Mouse (Mus musculus) neural tube, embryonic 11.5 days (tissue): ENCODE data around the gene Rora. TPM values are rescaled to one million over a fixed set of nuclear protein-coding genes. Genes with fewer than 3 reads are reported as not detected.

ENCODE experiments used
- ATAC-seq: fragments of 200-750 bp; cut with Nextera tagmentation; 2 replicates; pipeline ENCODE4 v1.8.0; 2017; ENCODE audit warnings: moderate number of reproducible peaks, mild to moderate bottlenecking, moderate TSS enrichment, moderate library complexity; ENCODE audit not compliant: insufficient read depth, low FRiP score, low TSS enrichment
- DNase-seq: peaks from one replicate; pipeline ENCODE4 v3.0.0-alpha.2; 2015; ENCODE audit warnings: low spot score
- H3K27ac ChIP-seq: fragments of 300-500 bp; sonication (generic); 2 replicates; pipeline ENCODE4 v1.5.1; 2014; ENCODE audit warnings: low read depth, mild to moderate bottlenecking, low read length
- H3K27me3 ChIP-seq: fragments of 300-500 bp; sonication (generic); 2 replicates; pipeline ENCODE4 v1.6.1; 2014; ENCODE audit warnings: mild to moderate bottlenecking, low read length, mixed read lengths; ENCODE audit not compliant: control insufficient read depth, insufficient read depth
- H3K36me3 ChIP-seq: fragments of 300-500 bp; sonication (generic); 2 replicates; pipeline ENCODE4 v1.6.1; 2014; ENCODE audit warnings: mild to moderate bottlenecking, low read length, moderate library complexity, mixed read lengths; ENCODE audit not compliant: control insufficient read depth, insufficient read depth
- H3K4me1 ChIP-seq: fragments of 300-500 bp; sonication (generic); 2 replicates; pipeline ENCODE4 v1.6.1; 2014; ENCODE audit warnings: low read length, mixed read lengths; ENCODE audit not compliant: control insufficient read depth, insufficient read depth
- H3K4me2 ChIP-seq: fragments of 300-500 bp; sonication (generic); 2 replicates; pipeline ENCODE4 v1.6.1; 2014; ENCODE audit warnings: low read depth, mild to moderate bottlenecking, moderate library complexity
- H3K4me3 ChIP-seq: fragments of 300-500 bp; sonication (generic); 2 replicates; pipeline ENCODE4 v1.5.1; 2014; ENCODE audit warnings: low read depth, low read length
- H3K9ac ChIP-seq: fragments of 300-500 bp; sonication (generic); 2 replicates; pipeline ENCODE4 v1.6.1; 2014; ENCODE audit warnings: mild to moderate bottlenecking, low read length
- H3K9me3 ChIP-seq: fragments of 300-500 bp; sonication (generic); 2 replicates; pipeline ENCODE4 v1.6.1; 2016; ENCODE audit warnings: low read length; ENCODE audit not compliant: control insufficient read depth
- WGBS: fragments of 180-500 bp; shearing (Covaris S2); extraction: QIAGEN DNeasy Blood & Tissue Kit; methylation state at CpG from one replicate; pipeline ENCODE4 v1.1.7; 2014; 5-methylcytosine and 5-hydroxymethylcytosine counted together
- polyA plus RNA-seq: library from polyadenylated mRNA; unstranded; fragments of >200 nt; fragmentation: Nextera tagmentation; extraction: Ambion mirVana; gene quantifications from 2 replicates; pipeline ENCODE4 v1.2.1, GENCODE M21; 2014

The Rora gene
- polyA plus RNA-seq, 1 experiment from 2014 or later, result 3.2 TPM

- ATAC-seq (no peak), DNase-seq (no peak)
- no peak overlapping the region for H3K4me2 ChIP-seq
- H3K9me3 ChIP-seq, result no peaks in the 10 kb centered on the region
- no peak overlapping the region for H3K9ac ChIP-seq
- H3K4me1 ChIP-seq, result no peaks in the 10 kb centered on the region
- no peak overlapping the region for H3K27ac ChIP-seq
- 87% methylated on average over 11 of the region's 11 CpGs for WGBS
- no peaks in the 10 kb centered on the region for H3K36me3 ChIP-seq
- no peak overlapping the region for H3K4me3 ChIP-seq
- H3K27me3 ChIP-seq, result no peaks in the 10 kb centered on the region
Measured at GRCm38 (mm10) chr9:69371046-69371724, 717.6 kb downstream of the Rora start.

DNA sequence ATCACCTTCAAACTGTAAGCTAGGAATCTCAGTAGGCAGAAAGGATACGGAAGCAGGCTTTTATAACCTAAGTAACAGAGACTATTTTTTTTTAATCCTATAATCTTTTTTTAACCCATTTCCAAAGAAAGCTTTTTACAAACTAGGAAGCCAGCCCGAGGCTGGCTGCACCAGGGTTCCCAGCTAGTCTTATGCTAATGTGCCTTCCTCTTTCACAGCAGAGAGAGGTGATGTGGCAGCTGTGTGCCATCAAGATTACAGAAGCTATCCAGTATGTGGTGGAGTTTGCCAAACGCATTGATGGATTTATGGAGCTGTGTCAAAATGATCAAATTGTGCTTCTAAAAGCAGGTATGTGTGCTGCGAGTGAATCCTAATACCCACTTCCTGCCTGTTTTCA, 719.3 kb downstream of the Rora start:
- 45% methylated on average over 4 of the region's 4 CpGs for WGBS
- H3K36me3 ChIP-seq, result no peaks in the 10 kb centered on the region
- no peaks in the 10 kb centered on the region for H3K9me3 ChIP-seq
- H3K9ac ChIP-seq, result no peak overlapping the region
- H3K4me3 ChIP-seq, result no peak overlapping the region
- no peak for ATAC-seq
- no peak overlapping the region for H3K27ac ChIP-seq
- H3K27me3 ChIP-seq, result no peaks in the 10 kb centered on the region
- DNase-seq, result no peak
- H3K4me1 ChIP-seq, result no peaks in the 10 kb centered on the region
- no peak overlapping the region for H3K4me2 ChIP-seq

DNA sequence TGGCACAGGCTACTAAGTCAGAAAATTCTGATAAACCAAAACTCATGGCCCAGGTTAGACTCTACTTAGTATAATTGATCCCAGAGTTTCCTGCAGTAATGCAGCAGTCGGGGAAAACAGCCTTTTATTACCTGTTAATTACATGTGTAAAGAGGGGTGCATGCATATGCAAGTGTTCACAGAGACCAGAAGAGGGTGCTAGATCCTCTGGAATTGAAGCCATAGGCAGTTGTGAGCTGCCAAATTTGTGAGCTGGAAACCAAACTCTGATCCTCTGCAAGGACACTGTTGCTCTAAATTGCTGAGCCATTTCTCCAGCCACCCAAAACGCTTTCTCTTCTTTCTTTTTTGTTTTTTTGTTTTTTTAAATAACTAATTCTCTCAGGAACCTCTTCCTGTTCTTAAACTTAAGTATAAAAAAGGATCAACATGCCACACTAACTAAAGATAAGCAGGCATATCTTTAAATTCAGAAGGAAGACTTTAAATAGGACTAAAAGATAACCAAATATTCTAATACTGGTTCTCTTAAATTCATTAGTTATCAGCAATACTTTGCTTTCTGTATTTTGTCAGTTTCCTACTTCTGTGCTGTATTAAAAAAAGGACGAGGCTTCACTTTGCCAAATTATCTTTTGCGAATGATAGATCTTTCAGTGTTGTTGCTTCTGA, 723.5 kb downstream of the Rora start:
- H3K27me3 ChIP-seq, result no peaks in the 10 kb centered on the region
- H3K4me1 ChIP-seq, result no peaks in the 10 kb centered on the region
- no peaks in the 10 kb centered on the region for H3K36me3 ChIP-seq
- WGBS, result 76% methylated on average over 4 of the region's 4 CpGs
- H3K4me3 ChIP-seq, result no peak overlapping the region
- no peaks in the 10 kb centered on the region for H3K9me3 ChIP-seq
- no peak overlapping the region for H3K27ac ChIP-seq
- ATAC-seq (no peak), DNase-seq (no peak)
- no peak overlapping the region for H3K4me2 ChIP-seq
- no peak overlapping the region for H3K9ac ChIP-seq

DNA sequence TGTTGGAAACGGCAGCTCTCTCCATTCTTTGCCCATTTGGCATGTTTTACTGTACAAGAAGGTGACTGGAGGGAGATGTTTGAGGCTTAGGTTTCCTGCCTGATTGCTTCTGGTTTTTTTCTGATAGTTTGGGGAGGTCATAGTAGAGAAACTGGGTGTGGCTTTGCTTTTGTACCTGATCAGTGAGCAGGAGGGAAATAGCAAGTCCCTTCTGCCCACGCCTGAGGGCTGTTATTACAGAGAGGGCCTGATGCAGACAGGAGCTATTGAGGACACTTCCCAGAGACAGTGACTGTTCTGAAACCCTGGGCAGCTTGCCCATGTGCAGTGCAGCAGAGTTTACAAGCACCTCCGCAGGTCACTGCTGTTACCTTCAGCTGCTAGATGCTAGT, 724.1 kb downstream of the Rora start:
- Histone ChIP-seq H3K9ac (no peak overlapping the region), H3K4me3 (no peak overlapping the region), H3K27me3 (no peaks in the 10 kb centered on the region), H3K36me3 (no peaks in the 10 kb centered on the region), H3K4me1 (no peaks in the 10 kb centered on the region), H3K27ac (no peak overlapping the region), H3K9me3 (no peaks in the 10 kb centered on the region), H3K4me2 (no peak overlapping the region)
- WGBS, result 84% methylated on average over 3 of the region's 3 CpGs
- ATAC-seq, result no peak
- DNase-seq, result no peak

DNA sequence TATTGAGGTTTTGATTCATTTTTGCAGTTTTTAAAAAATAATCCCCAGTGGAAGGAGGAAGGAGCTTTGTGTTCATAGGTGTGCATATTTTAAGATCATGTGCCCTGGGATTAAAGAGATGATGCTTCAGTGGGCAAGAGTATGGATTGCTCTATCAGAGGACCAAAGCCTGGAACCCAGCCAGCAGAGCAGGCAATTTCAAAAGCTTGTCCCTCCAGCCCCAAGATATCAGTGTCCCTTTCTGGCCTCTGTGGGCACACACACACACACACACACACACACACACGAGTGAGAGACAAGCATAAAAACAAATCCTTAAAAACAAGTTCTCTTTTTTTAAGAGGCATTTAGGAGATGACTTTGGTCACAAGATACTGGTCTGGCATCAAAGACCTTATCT, 727.0 kb downstream of the Rora start:
- Histone ChIP-seq H3K36me3 (no peaks in the 10 kb centered on the region), H3K27me3 (no peaks in the 10 kb centered on the region), H3K4me3 (no peak overlapping the region), H3K9me3 (no peaks in the 10 kb centered on the region), H3K4me1 (no peaks in the 10 kb centered on the region), H3K4me2 (no peak overlapping the region), H3K9ac (no peak overlapping the region), H3K27ac (no peak overlapping the region)
- WGBS, result 67% methylated on average over 1 of the region's 1 CpGs
- no peak for ATAC-seq
- DNase-seq, result no peak

- Histone ChIP-seq H3K9me3 (no peaks in the 10 kb centered on the region), H3K4me2 (no peak overlapping the region), H3K4me3 (no peak overlapping the region), H3K9ac (no peak overlapping the region), H3K27me3 (no peaks in the 10 kb centered on the region), H3K27ac (no peak overlapping the region), H3K4me1 (no peaks in the 10 kb centered on the region), H3K36me3 (no peaks in the 10 kb centered on the region)
- DNase-seq (no peak), ATAC-seq (no peak)
- WGBS, result 72% methylated on average over 7 of the region's 7 CpGs
Measured at GRCm38 (mm10) chr9:69381741-69382140, 728.2 kb downstream of the Rora start.

- H3K36me3 ChIP-seq, result no peaks in the 10 kb centered on the region
- no peak overlapping the region for H3K4me2 ChIP-seq
- no peaks in the 10 kb centered on the region for H3K27me3 ChIP-seq
- no peaks in the 10 kb centered on the region for H3K9me3 ChIP-seq
- no peak overlapping the region for H3K9ac ChIP-seq
- 81% methylated on average over 17 of the region's 17 CpGs for WGBS
- ATAC-seq, result no peak
- H3K4me3 ChIP-seq, result no peak overlapping the region
- no peaks in the 10 kb centered on the region for H3K4me1 ChIP-seq
- no peak for DNase-seq
- no peak overlapping the region for H3K27ac ChIP-seq
Measured at GRCm38 (mm10) chr9:69384475-69384874, 730.9 kb downstream of the Rora start.

DNA sequence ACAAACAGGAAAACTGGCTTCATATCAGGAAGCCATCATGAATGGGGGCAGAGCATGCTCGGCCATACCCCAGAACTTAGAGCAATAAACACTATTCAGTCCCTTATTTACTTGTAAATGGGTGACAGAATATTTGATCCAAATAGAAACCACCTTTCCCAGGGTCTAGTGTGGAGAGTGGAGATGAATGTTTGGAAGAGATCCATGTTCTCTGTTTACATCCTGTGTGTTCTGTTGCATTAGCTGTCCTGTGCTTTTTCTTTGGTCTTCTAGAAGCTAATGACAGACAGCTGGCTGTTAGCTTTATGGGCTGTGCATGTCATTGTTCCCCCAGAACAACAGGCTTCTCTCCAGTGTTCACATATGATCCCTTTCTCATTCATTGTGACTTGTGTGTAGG, 731.3 kb downstream of the Rora start:
- Histone ChIP-seq H3K4me2 (no peak overlapping the region), H3K27me3 (no peaks in the 10 kb centered on the region), H3K27ac (no peak overlapping the region), H3K9me3 (no peaks in the 10 kb centered on the region), H3K4me3 (no peak overlapping the region), H3K36me3 (no peaks in the 10 kb centered on the region), H3K9ac (no peak overlapping the region), H3K4me1 (no peaks in the 10 kb centered on the region)
- no peak for DNase-seq
- no peak for ATAC-seq
- 65% methylated on average over 1 of the region's 1 CpGs for WGBS

DNA sequence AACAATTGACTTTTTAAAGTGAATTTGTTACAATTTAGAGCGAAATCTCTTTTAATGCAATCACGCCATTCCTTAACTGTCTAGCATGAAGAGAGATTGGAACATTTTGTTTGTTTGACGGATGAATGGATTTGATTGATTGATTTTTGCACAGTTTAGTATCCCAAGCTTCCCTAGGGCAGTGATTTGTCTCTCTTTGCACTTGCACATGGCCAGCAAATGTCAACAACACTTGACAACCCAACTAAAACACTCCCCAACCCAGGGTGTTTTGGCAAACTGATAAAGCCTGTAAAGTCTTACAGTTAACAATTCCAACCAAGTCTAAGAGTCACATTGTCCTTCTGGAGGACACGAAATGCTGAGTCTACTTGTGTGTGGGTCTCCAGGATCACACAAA, 733.7 kb downstream of the Rora start:
- no peak overlapping the region for H3K27ac ChIP-seq
- 87% methylated on average over 4 of the region's 4 CpGs for WGBS
- H3K9me3 ChIP-seq, result no peaks in the 10 kb centered on the region
- H3K4me2 ChIP-seq, result no peak overlapping the region
- H3K4me1 ChIP-seq, result no peaks in the 10 kb centered on the region
- H3K27me3 ChIP-seq, result no peaks in the 10 kb centered on the region
- no peak overlapping the region for H3K9ac ChIP-seq
- DNase-seq, result no peak
- H3K4me3 ChIP-seq, result no peak overlapping the region
- no peak for ATAC-seq
- no peaks in the 10 kb centered on the region for H3K36me3 ChIP-seq
